Mouse (Mus musculus): Measurements from ENCODE around the gene Ccnd3.
"Not testable (repeated sequence)": the region's sequence is repeated elsewhere in the genome, so short reads cannot be mapped to it uniquely, and the experiment has no call there.

Ccnd3 gene

GRCm38 (mm10) chr17:47484241-47484921 lies 20.5 kb upstream of the Ccnd3 start:
- DNase-seq = no peak

- no peak for DNase-seq
These were observed 19.9 kb upstream of the Ccnd3 start for GRCm38 (mm10) chr17:47484993-47485392.

GRCm38 (mm10) chr17:47485791-47486190 lies 19.1 kb upstream of the Ccnd3 start:
- DNase-seq = no peak

- no peak for DNase-seq
These were observed 14.1 kb upstream of the Ccnd3 start for GRCm38 (mm10) chr17:47490791-47491190.

- DNase-seq = no peak
These were observed 12.1 kb upstream of the Ccnd3 start for GRCm38 (mm10) chr17:47492731-47493130.

GRCm38 (mm10) chr17:47493653-47494052 lies 11.2 kb upstream of the Ccnd3 start:
- DNase-seq = no peak

- DNase-seq = no peak
These were observed 10.7 kb upstream of the Ccnd3 start for GRCm38 (mm10) chr17:47494132-47494531.

GRCm38 (mm10) chr17:47501531-47501930 lies 3.3 kb upstream of the Ccnd3 start:
- DNase-seq = no peak

- DNase-seq = peak; percentile 100
These were observed 2.7 kb upstream of the Ccnd3 start, which contains the start of gene Taf8 for GRCm38 (mm10) chr17:47501946-47502706. TSS of gene Taf8 (minus strand) at chr17:47502292.

GRCm38 (mm10) chr17:47502707-47503045 lies 2.2 kb upstream of the Ccnd3 start:
- DNase-seq = not testable (repeated sequence)

GRCm38 (mm10) chr17:47503689-47504088 lies 1.2 kb upstream of the Ccnd3 start:
- no peak for DNase-seq

- DNase-seq = no peak
These were observed 623 bp upstream of the Ccnd3 start for GRCm38 (mm10) chr17:47504228-47504627.

- DNase-seq = peak; percentile 93
These were observed 715 bp downstream of the Ccnd3 start for GRCm38 (mm10) chr17:47505566-47505965.

GRCm38 (mm10) chr17:47506042-47506441 lies 1.2 kb downstream of the Ccnd3 start:
- DNase-seq = peak; percentile 95

- DNase-seq = peak; percentile 94
These were observed 1.8 kb downstream of the Ccnd3 start for GRCm38 (mm10) chr17:47506697-47507096.

- peak; percentile 94 for DNase-seq
These were observed 2.7 kb downstream of the Ccnd3 start for GRCm38 (mm10) chr17:47507523-47507922.

- DNase-seq = peak; percentile 100
These were observed 3.3 kb downstream of the Ccnd3 start for GRCm38 (mm10) chr17:47508012-47508608.

GRCm38 (mm10) chr17:47509031-47509705 lies 4.3 kb downstream of the Ccnd3 start:
- peak; percentile 95 for DNase-seq

- peak; percentile 100 for DNase-seq
These were observed 6.5 kb downstream of the Ccnd3 start for GRCm38 (mm10) chr17:47511111-47512020.

GRCm38 (mm10) chr17:47512956-47513775 lies 8.3 kb downstream of the Ccnd3 start:
- DNase-seq = peak; percentile 98

- peak; percentile 92 for DNase-seq
These were observed 10.5 kb downstream of the Ccnd3 start for GRCm38 (mm10) chr17:47515180-47515844.

All from heart, adult 11 months (tissue).